Mouse (Mus musculus) brown adipose tissue, adult 24 weeks (tissue): ENCODE measurements around the gene Erf. TPM values are rescaled to one million over a fixed set of nuclear protein-coding genes. Genes with fewer than 3 reads are reported as not detected.
A peak's percentile ranks its signal among the peaks of the same experiment; 100 is the strongest.

Experiments used
- H3K27ac ChIP-seq: fragments of 200-500 bp; replicated peaks from 2 replicates; pipeline ENCODE4 v1.5.1; 2012; ENCODE audit warnings: low read depth, mild to moderate bottlenecking, low read length
- H3K4me1 ChIP-seq: fragments of 200-500 bp; 2 replicates; pipeline ENCODE4 v1.6.1; 2012; ENCODE audit warnings: low read length, mixed read lengths; ENCODE audit not compliant: control insufficient read depth, insufficient read depth, insufficient read length
- H3K4me3 ChIP-seq: fragments of 200-500 bp; 2 replicates; pipeline ENCODE4 v1.5.1; 2012; ENCODE audit warnings: low read depth, mild to moderate bottlenecking, low read length, moderate library complexity; ENCODE audit not compliant: insufficient read depth
- polyA plus RNA-seq: library from polyadenylated mRNA; stranded (reverse); fragments of >200 nt; gene quantifications from 2 replicates; pipeline ENCODE4 v1.2.4, GENCODE M21; 2012; ENCODE audit not compliant: missing spikeins, insufficient read depth, insufficient read length

The Erf gene
- polyA plus RNA-seq, 1 experiment, result 7.4 TPM

DNA sequence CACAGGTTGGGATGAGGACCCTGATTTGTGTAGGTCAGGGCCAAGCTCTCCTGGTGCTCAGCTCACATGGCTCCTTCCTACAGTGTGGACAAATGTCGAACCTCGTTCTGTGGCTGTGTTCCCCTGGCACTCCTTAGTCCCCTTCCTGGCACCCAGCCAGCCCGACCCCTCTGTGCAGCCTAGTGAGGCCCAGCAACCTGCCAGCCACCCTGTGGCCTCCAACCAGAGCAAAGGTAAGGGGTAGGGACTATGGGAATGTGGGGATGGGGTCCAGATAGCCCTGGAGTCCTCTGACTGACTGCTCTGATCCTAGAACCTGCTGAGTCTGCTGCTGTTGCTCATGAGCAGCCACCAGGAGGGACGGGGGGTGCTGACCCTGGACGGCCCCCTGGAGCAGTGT is 34.2 kb upstream of the Erf start:
- Histone ChIP-seq H3K27ac (no peak overlapping the region), H3K4me3 (no peak overlapping the region), H3K4me1 (peaks cover 20% of the 10 kb centered on the region)

DNA sequence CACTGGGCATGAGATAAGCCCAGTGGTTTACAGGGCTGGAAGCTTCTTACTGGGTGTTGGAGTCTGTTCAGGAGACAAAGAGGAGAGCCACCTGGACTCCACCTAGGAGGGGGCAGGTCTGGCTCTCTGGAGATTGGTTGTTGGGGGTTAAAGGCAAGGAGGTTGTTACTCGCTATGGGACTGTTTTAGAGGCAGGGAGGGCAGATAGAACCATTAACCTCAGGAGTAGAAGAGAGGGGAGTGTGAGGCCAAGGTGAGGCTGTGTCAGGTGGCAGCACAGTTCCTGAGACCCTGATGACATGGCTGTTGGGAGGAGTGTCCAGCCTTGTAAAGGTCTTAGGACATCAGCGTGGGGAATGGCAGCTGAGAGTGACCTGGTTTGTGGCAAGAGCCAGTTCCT is 33.6 kb upstream of the Erf start:
- Histone ChIP-seq H3K4me3 (no peak overlapping the region), H3K27ac (no peak overlapping the region), H3K4me1 (peaks cover 20% of the 10 kb centered on the region)

DNA sequence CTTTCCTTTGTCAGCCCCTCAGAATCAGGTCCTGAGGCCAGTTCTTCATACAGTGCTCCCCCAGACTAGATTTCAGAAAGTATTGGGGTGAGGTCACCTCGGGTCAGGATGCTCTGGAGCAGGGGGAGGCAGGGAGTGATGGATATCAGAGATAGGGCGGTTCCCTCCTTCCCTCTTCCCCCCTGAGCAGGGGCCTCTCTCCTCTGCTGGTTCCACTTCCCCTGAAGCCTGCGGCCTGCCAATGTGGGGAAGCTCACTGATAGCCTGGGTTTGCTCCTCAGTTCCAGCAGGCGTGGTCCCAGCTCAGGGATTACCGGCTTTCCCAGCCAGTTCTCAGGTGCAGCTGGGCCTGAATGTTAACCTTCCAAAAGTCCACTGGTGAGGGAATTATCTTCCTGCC is 33.1 kb upstream of the Erf start:
- peaks cover 20% of the 10 kb centered on the region for H3K4me1 ChIP-seq
- no peak overlapping the region for H3K27ac ChIP-seq
- peak overlapping the region; percentile 68 for H3K4me3 ChIP-seq

DNA sequence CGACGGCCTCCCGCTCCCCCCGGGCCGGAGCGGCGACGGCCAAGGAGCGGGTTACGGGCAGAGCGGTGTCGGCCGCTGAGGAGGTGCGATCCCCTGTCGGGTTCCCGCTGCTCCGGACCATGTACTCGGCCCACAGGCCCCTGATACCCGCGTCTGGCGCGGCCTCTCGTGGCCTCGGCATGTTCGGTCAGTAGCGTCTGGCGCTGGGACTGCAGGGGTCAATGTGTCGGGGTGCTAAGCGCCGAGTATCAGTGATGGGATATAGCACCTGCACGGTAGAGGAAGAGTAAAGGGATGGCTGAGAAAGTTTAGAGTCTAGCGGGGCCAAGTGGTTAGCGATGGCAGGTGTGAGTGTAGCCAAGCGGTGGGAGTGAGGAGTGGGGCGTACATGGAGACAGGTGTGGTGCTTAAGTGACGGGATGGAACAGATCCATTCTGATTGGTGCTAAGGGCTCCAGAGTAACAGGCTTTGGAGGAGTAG is 32.2 kb upstream of the Erf start:
- H3K27ac ChIP-seq, result 0 out of 2 replicates have a peak overlapping the region, but pooled peaks have one; percentile 10
- H3K4me1 ChIP-seq, result peaks cover 20% of the 10 kb centered on the region
- peak overlapping the region; percentile 68 for H3K4me3 ChIP-seq

DNA sequence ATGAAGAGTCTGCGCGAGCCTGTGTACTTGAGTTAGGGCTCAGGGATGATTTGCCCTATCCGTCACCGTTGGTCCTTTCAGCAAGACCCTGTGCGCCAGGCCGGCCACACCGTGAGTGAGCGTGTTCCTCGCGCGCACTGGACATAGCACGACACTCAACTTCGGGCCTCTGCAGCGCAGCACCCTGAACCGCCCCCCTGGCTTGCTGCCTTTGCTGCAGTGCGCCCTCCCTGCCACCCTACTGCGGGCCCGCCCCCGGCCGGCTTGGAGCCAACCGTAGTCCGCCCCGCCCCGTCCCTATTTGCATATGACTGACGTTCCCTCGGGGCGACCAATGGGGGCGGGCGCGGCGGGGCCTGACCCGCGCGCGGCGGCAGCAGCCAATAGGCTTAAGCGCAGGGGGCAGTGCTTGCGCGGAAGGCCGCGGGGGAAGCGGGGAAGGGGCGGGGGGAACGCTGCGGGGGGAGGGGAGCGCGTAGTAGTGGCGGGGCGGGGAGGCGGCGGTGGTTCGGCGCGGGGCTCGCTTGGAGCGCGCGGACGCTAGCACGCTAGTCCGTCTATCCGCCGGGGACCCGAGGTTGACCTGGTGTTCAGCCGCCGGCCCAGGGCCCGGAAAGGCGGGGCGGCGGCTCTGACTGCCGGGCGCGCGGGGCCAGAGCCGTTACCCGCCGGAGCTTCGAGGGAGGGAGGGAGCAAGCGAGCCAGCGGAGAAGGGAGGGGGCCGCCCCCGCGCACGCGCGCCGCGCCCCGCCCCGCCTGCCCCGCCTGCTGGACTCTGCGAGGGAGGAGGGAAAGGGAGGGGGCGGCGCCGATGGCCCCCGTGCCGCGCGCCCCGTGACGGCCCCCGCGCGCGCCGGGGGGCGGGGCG is 31.4 kb upstream of the Erf start:
- Histone ChIP-seq H3K27ac (peak overlapping the region; percentile 99), H3K4me1 (peaks cover 20% of the 10 kb centered on the region), H3K4me3 (peak overlapping the region; percentile 83)

DNA sequence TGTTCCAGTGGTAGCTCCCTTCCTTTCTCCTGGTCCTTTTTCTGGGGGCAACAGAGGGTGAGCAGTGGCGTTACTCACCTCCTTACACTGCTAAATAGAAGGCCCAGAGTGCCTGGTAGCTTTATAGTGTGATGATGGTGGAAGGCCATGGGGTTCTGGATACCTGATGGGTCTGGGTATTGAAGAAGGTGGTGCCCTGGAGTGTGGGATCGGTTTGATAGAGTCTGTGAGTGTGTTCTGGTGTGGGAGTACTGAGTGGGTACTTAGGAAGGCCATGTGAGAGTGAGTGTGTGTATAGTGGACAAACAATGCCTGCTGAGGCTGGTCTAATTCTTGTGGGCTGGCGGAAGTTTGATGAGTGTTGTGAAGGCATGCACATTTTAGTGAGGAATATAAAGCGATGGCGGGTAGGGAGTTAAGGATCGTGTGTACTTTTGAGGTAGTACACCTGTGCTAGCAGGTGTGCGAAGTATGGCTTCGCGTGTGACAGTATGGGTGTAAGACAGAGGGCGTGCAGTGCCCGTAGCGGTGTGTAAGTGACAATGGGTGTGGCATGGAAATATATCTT is 30.7 kb upstream of the Erf start:
- Histone ChIP-seq H3K27ac (peak overlapping the region; percentile 99), H3K4me3 (peak overlapping the region; percentile 38), H3K4me1 (peaks cover 20% of the 10 kb centered on the region)

DNA sequence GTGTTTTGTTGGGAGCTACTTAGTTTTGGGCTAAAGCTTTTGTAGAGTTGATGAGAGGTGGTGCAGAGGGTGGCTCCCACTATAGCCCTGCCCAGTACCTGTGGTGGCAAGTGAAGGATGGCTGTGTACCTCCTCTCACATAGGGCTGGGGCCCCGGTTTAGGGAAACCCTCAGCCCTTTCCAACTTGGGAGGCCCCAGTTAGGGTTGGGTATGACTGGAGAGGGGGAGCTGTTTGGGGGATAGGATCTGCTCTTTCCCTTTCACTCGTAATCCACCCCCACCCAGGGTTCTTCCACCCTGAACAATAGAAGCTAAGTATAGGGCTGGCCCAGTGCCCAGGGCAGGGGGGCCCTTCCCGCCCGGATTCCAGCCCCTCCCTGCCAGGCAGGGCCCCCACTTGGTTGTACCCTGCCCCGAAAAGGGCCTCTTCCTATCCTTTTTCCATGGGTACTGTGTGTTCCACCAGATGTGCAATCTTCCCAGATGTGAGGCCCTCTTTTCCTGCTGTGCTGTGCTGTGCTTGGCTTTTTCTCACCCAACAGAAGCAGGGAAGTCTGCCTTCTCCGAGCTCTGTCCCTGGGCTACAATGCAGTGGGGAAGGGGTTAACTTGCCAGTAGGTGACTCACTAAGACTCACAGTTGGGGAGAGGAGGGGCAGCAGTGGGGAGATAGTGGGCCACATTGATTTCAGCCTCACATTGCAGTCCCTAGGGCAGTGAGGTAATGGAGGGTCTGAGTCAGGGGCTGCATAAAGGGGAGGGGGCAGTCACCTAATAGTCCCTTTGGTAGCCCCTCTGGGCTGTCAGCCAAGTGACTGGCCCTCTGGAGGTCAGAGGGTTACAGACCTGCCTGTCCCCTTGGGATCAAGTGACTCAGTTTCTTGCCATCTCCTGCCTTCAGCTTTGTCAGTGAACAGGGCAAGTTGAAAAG is 29.6 kb upstream of the Erf start:
- Histone ChIP-seq H3K4me1 (peaks cover 22% of the 10 kb centered on the region), H3K4me3 (peak overlapping the region; percentile 76), H3K27ac (peak overlapping the region; percentile 99)

DNA sequence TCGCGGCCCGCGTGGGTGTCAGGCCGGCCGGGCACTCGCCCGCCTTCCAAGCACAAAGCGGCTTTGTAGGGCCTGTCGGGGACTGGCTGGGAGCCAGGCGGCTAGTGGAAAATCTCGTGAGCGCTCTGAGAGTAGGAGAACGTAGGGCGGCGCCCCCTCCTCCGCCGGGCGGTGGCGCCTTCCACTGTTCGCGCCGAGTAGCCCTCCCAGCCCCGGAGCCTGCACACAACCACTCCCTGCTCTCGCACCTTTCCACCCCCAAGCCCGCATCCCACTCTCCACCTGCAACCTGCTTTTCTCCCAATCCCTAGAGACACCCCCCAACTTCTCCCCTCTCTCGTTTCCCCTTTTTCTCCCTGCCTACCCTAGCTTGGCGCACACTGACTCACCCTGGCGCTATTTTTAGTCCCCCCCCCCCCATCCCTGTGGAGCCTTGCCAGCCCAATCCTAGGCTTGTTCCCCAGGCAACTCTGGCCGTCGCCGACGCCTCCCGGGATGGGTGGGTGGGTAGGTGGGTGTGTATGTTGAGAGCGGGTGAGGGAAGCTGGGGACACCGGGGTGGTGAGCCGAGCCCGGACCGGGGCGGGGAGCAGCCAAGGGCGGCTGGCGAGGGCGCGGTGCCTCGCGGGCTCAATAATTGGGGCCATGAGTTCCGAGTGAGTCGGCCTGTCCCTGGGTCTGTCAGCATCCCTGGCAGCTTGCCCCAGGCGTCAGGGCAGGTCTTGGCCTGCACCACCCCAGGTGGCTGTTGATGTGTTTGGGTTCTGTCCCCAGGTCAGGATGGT is 28.7 kb upstream of the Erf start:
- peaks cover 21% of the 10 kb centered on the region for H3K4me1 ChIP-seq
- H3K27ac ChIP-seq, result peak overlapping the region; percentile 99
- peak overlapping the region; percentile 76 for H3K4me3 ChIP-seq

DNA sequence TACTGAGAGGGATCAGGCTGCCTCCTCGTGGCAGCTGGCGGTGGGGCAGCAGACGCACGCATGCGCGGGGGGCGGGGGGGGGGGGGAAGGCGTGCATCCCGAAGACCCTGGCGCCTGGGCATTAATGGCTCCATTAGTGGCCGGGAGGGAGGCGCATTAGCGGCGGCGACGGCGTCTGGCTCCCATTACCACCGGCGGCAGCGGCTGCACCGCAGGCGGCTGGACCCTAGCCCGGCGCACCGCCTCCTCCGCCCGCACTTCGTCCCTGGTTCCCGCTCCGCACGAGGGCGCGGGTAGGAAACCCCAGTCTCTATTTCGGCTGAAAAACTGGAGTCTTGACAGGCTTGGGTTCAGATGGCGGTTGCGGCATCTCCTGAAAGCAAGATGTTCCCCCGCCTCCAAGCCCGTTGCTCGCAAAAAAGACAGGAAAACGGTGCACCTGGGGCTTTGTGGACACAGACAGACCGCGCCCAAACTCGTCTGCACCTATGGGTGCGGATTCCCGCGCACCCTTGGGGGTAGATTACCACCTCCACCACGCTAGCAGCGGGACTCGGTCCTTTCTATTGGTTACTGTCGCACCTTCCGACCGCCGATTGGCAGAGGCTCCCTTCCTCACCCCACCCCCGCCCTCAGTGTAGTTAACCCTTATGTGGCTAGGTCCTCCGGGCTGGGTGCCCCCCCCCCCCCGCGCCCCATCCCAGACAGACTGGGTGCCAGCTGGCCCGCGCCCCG is 27.9 kb upstream of the Erf start:
- H3K4me3 ChIP-seq, result peak overlapping the region; percentile 76
- peak overlapping the region; percentile 99 for H3K27ac ChIP-seq
- H3K4me1 ChIP-seq, result peaks cover 19% of the 10 kb centered on the region

DNA sequence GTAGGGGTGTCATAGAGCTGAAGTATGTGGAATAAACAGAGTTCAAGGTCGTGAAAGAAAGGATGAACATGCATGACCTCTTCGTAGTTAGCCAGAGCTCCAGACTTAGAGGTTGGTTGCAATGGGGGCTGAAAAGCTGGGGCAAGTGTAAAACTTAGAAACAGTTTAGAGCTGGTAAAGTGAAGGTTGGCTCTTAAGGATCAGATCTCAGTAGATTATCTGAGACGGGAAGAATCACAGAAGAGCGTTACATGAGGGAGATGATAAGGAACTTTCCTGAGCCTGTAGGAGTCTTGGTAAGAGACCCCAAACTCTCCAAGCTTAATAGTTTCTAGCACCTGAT is 27.4 kb upstream of the Erf start:
- peak overlapping the region; percentile 45 for H3K27ac ChIP-seq
- H3K4me3 ChIP-seq, result peak overlapping the region; percentile 41
- peaks cover 19% of the 10 kb centered on the region for H3K4me1 ChIP-seq

DNA sequence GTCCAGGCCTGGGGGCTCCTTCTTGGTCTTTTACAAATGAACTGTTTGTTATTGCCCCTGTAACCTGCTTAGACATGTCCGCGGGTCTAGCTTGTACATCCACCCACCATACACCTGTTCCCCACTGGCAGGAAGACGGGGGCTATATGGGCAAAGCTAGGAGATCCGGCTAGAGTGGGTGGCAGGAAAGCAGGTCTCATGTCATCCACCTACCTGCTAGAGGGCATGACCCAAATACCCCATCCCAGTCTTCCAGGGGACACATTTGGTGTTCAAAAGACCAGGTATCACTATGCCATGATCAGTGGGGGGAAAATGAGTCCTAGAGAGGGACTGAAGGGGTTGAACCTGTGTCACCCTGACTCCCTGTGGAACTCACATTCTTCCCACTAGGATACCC is 26.8 kb upstream of the Erf start:
- Histone ChIP-seq H3K27ac (peak overlapping the region; percentile 45), H3K4me1 (peaks cover 16% of the 10 kb centered on the region), H3K4me3 (no peak overlapping the region)

DNA sequence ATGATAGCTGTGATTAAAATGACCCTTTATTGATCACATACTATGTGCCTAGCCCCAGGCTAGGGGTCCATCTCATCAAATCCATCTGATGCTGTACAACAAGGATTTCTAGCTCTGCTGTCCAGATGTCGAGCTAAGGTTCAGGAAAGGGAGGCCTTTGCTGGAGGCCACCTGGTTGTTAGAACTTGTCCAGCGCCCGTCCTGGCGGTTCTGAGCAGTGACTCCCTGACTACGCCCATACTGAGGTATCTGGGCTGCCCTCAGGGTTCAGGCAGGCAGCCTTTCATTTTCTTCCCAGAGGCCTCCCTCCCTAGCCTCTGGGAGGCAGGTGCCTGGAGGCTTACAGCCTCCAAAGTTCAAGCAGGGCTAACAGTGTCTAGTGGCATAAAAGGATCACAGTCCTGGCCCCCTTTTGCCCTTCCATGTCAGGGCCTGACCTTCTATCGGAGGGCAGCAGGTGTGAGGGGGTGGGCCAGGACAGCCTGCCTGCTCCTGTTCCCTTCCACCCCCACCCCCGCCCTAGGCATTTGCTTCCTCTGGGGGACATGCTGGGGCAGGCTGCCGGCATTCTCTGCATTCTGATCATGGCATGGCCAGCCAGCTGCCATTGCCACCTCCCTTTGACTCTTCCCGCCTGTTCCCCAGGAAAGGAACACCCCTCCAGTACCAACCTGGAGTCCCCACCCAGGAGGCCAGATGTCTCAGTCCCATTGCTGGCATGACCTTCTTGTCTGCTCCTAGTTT is 25.2 kb upstream of the Erf start:
- no peak overlapping the region for H3K4me3 ChIP-seq
- H3K27ac ChIP-seq, result no peak overlapping the region
- peaks cover 11% of the 10 kb centered on the region for H3K4me1 ChIP-seq

DNA sequence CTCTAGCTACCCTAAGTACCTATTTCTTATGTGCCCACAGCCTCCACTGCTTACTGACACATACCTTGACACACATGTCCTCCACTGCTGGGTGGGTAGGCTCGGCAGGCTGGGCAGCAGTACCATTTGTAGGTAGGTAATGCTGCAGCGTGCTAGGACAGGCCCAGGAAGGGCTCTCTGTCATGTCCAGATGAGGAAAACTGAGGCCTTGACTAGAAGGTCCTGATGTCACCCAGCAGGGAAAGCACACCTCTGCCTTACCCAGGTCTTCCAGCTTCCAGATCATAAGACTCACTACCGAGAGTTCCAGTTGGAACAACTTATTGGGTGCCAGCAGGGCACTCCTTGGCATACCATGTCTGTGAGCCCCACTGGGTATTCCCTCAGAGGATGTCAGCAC is 24.4 kb upstream of the Erf start:
- Histone ChIP-seq H3K27ac (no peak overlapping the region), H3K4me1 (peaks cover 11% of the 10 kb centered on the region)

More for the DNA sequence above, 24.4 kb upstream of the Erf start:
- no peak overlapping the region for H3K4me3 ChIP-seq
